Mouse (Mus musculus): ENCODE data around the gene Tnik. TPM values are rescaled to one million over a fixed set of nuclear protein-coding genes. Genes with fewer than 3 reads are reported as not detected.

Gene Tnik
- polyA plus RNA-seq, 1 experiment from 2014 or later, result 37.8 TPM

DNA sequence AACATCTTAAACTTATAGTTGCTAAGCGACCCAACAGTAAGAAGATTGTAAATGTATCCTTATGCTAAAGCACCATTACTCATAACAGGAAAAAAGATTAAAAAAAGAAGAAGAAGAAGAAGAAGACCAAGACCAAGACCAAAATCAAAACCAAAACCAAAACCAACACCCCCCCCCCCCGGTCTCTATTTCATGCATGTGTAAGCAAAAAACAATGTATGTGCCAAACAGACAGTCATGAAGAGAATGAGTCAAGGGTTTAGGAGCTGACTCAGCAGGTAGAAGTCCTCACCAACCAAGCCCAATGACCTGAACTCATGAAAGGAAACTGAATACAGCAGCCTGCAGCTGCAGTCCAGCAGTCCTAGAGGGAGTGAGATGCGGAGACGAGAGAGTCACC, 26.3 kb upstream of the Tnik start:
- Histone ChIP-seq H3K9ac (no peak overlapping the region), H3K4me3 (replicated peaks) (no peak overlapping the region), H3K36me3 (replicated peaks) (no peaks in the 10 kb centered on the region), H3K4me1 (no peaks in the 10 kb centered on the region), H3K27me3 (no peaks in the 10 kb centered on the region), H3K4me2 (no peak overlapping the region), H3K9me3 (no peaks in the 10 kb centered on the region), H3K27ac (no peak overlapping the region)
- 89% methylated on average over 4 of the region's 4 CpGs for WGBS
- no peak for ATAC-seq (ENCODE audit: low FRiP score)

DNA sequence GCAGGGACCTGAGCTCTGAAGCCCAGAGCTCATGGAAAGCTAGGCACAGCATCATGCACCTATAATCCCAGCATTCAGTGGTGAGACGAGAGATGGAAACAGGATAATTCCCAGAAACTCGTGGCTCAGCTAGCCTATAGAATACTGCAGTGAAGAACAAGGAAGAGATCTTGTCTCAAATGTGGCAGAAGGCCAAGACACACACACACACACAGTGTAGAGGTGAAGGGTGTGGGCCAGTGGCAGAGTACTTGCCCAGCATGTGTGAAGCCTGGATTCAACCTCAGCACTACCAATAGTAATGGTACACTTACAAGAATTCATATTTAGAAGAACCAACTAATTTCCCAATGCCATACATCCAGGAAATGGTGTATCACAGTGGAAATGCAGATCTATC, 24.9 kb upstream of the Tnik start:
- no peaks in the 10 kb centered on the region for H3K9me3 ChIP-seq
- H3K27ac ChIP-seq, result no peak overlapping the region
- H3K9ac ChIP-seq, result no peak overlapping the region
- ATAC-seq (ENCODE audit: low FRiP score), result no peak
- 81% methylated on average over 2 of the region's 2 CpGs for WGBS
- no peaks in the 10 kb centered on the region for H3K4me1 ChIP-seq
- no peak overlapping the region for H3K4me2 ChIP-seq
- H3K36me3 ChIP-seq (replicated peaks), result no peaks in the 10 kb centered on the region
- H3K4me3 ChIP-seq (replicated peaks), result no peak overlapping the region
- no peaks in the 10 kb centered on the region for H3K27me3 ChIP-seq

DNA sequence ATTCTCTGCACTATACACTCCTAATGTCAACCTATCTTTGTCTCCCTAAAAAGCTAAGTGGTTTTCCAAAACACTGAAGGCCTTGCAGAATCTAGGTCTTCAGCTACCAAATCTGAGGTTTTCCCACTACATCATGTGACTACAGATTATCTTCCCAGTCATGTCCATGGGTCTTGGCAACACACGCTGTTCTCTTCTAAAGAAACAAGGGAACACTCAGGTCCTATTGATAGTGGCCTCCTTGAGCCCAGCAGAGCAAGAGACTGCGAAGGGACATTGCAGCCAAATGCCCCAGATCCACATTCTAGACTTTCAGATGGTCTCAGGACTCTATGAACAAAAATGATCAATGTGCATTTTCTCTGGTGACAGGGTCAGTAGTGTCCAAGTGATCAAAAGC, 20.5 kb upstream of the Tnik start:
- no peak overlapping the region for H3K4me2 ChIP-seq
- H3K36me3 ChIP-seq (replicated peaks), result no peaks in the 10 kb centered on the region
- H3K9me3 ChIP-seq, result no peaks in the 10 kb centered on the region
- H3K9ac ChIP-seq, result no peak overlapping the region
- H3K4me1 ChIP-seq, result no peaks in the 10 kb centered on the region
- no peak overlapping the region for H3K4me3 ChIP-seq (replicated peaks)
- 82% methylated on average over 2 of the region's 2 CpGs for WGBS
- no peak overlapping the region for H3K27ac ChIP-seq
- no peak for ATAC-seq (ENCODE audit: low FRiP score)
- H3K27me3 ChIP-seq, result no peaks in the 10 kb centered on the region

DNA sequence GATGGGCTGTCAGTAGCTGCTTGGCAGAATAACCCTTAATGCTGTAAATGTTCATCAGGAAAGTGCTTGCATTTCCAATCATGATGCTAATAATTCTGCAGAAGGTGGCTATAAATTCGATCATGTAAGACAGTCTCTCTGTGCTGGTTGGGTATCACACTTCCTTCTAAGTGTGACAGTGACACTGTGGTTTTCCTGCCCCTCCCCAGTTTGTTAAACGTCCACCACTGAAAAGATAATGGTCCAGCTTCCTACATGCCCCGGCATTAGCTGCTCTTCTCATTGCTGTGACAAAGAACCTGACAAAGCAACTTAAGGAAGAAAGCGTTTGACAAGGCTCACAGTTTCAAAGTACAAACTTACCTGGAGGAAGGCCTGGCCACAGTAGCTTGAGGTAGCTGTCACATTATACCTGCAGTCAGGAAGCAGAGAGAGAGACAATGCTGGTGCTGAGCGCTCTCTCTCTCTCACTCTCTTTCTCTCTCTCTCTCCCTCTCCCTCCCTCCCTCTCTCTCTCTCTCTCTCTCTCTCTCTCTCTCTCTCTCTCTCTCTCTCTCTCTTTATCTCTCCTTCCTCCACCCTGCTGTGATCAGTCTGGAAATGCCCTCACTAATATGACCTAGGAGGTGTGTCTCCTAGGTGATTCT, 18.6 kb upstream of the Tnik start:
- H3K27me3 ChIP-seq, result no peaks in the 10 kb centered on the region
- no peaks in the 10 kb centered on the region for H3K4me1 ChIP-seq
- no peak overlapping the region for H3K9ac ChIP-seq
- 93% methylated on average over 5 of the region's 5 CpGs for WGBS
- no peaks in the 10 kb centered on the region for H3K9me3 ChIP-seq
- no peaks in the 10 kb centered on the region for H3K36me3 ChIP-seq (replicated peaks)
- H3K27ac ChIP-seq, result no peak overlapping the region
- no peak for ATAC-seq (ENCODE audit: low FRiP score)
- no peak overlapping the region for H3K4me3 ChIP-seq (replicated peaks)
- H3K4me2 ChIP-seq, result no peak overlapping the region

DNA sequence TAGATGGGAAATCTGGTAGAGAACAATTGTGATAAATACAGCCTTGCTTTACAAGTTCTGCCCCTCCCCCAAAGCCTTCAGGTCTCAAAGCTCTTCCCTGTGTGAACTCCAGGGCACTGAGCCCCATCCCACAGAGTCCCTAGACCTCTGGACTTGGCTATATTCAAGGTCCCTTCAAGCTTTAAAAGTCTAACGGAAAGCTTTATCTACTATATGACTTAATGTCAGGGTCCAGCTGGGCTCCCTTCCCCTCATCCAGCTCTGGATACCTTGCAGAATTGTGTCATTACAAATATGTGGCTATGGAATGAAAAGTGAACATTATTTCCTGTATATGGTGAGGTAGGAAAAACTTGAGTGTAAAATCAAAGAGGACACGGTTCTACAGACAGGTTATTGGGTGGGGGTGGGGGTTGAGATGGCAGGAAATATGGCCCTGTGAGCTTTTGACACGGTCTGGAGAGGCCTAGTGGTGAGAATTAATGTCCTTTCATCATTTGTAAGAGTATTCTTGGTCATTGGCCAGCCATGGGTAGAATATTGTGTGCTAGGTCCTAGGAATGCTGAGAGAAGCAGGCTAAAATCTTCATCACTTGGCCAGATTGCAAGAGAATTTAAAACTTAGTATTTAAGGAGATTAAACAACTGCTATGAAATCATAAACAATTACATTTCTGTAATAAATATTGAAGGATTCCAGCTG, 14.6 kb upstream of the Tnik start:
- Histone ChIP-seq H3K36me3 (replicated peaks) (no peaks in the 10 kb centered on the region), H3K27me3 (no peaks in the 10 kb centered on the region), H3K9me3 (no peaks in the 10 kb centered on the region), H3K4me2 (no peak overlapping the region), H3K9ac (no peak overlapping the region), H3K4me1 (no peaks in the 10 kb centered on the region), H3K4me3 (replicated peaks) (no peak overlapping the region), H3K27ac (no peak overlapping the region)
- 75% methylated on average over 3 of the region's 3 CpGs for WGBS
- ATAC-seq (ENCODE audit: low FRiP score), result no peak

DNA sequence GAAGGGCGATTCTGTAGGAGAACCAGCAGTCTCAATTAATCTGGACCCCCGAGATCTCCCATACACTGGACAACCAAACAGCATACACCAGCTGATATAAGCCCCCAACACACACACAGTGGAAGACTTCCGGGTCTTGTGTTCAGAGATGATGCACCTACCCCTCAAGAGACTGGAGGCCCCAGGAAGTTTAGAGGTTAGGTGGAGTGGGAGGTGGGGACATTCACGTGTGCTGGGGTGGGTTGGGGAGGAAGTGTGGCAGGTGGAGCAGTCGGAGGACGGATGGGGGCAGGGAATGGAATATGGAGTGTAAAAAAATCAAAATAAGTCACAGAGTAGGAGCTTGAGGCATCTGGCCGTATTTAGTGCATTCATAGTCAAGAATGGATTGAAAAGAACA, 7.3 kb upstream of the Tnik start:
- WGBS, result 89% methylated on average over 7 of the region's 7 CpGs
- no peak overlapping the region for H3K4me3 ChIP-seq (replicated peaks)
- H3K9ac ChIP-seq, result no peak overlapping the region
- H3K27me3 ChIP-seq, result peaks cover under 1% of the 10 kb centered on the region; the same call in 1 of the 2 replicates
- H3K9me3 ChIP-seq, result no peaks in the 10 kb centered on the region
- H3K4me2 ChIP-seq, result no peak overlapping the region
- H3K4me1 ChIP-seq, result no peaks in the 10 kb centered on the region
- no peaks in the 10 kb centered on the region for H3K36me3 ChIP-seq (replicated peaks)
- H3K27ac ChIP-seq, result no peak overlapping the region
- no peak for ATAC-seq (ENCODE audit: low FRiP score)

DNA sequence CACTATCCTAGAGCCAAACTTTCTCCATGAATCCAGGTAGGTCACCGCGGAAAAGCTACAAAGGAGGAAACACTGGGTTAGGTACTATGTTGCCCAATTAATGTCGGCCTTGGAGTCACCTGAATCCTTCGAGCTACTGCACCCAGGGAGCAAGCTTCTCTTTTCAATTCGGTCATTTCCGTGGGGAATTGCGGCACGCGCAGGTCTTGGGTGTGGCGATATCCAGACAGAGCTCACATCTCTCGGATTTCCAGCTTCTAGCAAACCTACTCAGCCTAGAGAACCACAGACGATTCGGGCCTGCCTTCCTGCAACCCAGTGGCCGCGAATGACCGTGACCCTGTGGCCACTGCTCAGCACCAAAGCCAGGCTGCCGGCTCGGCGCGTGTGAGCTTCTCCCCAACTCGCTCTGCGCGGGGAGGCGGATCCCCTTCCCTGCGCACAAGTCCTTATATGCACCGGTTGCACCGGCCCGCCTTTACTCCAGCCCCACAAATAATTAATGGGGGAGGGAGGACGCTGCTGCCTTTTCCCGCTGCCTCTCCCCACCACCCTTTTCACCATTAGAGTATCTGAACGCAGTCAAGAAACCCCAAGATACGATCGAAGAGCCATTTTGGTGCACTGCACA, 528 bp upstream of the Tnik start:
- Histone ChIP-seq H3K9ac (peak overlapping the region; percentile 79), H3K9me3 (no peaks in the 10 kb centered on the region), H3K27me3 (peaks cover 9% of the 10 kb centered on the region), H3K27ac (peak overlapping the region; percentile 88), H3K4me1 (peaks cover 37% of the 10 kb centered on the region), H3K4me3 (replicated peaks) (peak overlapping the region; percentile 73), H3K4me2 (peak overlapping the region; percentile 91), H3K36me3 (replicated peaks) (no peaks in the 10 kb centered on the region)
- under 1% methylated on average over 33 of the region's 33 CpGs for WGBS
- peak; percentile 60 for ATAC-seq (ENCODE audit: low FRiP score)

DNA sequence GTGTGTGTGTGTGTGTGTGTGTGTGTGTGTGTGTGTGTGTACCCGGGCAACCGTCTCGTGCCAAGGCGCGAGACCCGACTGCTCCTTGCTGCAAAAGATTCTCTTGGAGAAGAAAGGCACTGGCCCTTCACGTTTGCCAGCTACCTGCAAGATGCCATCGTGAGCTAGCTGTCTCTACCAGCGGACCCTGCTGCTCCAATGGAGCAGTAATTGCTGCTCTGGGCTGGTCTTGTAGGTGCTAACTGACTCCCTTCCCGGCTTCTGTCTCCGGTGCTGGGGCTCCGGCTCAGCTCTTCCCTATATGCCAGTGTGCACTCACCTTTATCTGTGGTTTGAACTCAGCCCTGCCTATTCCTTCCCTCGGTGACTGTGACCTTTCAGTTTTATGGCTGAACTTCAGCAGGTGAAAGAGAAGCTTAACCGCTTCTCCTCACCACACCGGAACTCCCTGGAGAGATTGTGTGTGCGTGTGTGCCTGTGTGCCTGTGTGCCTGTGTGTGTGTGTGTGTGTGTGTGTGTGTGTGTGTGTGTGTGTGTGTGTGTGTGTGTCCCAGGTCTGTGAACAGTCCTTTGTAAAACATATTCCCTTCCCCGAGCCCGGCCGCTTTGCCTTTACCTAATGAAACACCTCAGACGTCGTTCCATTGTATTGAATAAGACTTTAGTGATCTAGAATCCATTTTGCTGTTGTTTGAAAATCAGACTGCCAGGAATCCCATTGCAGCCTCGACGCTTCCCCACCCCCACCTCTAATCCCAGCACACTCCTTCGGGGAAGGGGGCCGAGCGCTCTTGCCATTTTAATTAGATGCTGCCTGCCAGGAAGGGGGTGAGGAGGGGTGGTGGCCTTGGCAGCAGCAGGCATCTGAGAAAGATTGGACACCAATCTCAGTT, 1.2 kb downstream of the Tnik start:
- H3K4me2 ChIP-seq, result peak overlapping the region; percentile 91
- H3K4me1 ChIP-seq, result peaks cover 52% of the 10 kb centered on the region
- peak overlapping the region; percentile 73 for H3K4me3 ChIP-seq (replicated peaks)
- peak overlapping the region; percentile 79 for H3K9ac ChIP-seq
- H3K36me3 ChIP-seq (replicated peaks), result no peaks in the 10 kb centered on the region
- peaks cover 9% of the 10 kb centered on the region for H3K27me3 ChIP-seq
- H3K9me3 ChIP-seq, result no peaks in the 10 kb centered on the region
- under 1% methylated on average over 21 of the region's 26 CpGs for WGBS
- peak; percentile 44; the same call in 1 of the 2 replicates for ATAC-seq (ENCODE audit: low FRiP score)
- H3K27ac ChIP-seq, result peak overlapping the region; percentile 88

DNA sequence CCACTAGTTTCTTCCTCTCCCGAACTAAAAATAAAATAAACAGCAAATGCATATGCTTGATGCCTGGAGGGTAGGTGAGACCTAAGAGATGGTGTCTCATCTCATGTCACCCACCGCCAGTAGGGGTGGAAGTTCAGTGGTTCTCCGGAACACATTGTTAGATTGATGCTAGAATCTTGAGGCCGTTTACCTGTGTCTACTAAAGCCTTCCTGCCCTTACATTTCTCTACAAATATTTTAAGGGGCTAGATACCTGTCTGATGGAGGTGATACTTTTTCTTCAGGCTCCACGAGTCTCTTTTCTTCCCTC, 1.8 kb downstream of the Tnik start:
- WGBS, result 21% methylated on average over 5 of the region's 5 CpGs

DNA sequence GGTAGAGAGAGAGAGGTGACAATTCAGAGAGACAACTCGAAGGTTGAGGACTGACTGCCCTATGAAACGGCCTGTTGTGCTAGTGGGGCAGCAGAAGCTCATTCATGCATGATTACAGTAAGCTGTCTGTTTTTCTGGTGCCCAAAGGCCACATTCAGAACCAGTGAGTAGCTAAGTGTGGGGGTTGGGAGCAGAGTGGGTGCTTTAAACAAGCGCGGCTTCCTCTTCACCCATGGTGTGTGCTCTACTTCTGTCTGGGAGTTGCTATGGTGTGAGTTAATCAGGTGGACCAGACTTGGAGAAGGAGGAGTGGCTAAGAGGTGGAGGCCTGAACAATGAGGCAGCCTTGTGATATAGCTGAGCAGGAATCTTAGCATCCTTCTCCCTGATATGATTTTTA, 2.2 kb downstream of the Tnik start:
- Histone ChIP-seq H3K36me3 (replicated peaks) (no peaks in the 10 kb centered on the region), H3K27me3 (peaks cover 9% of the 10 kb centered on the region), H3K9ac (peak overlapping the region; percentile 79), H3K4me3 (replicated peaks) (peak overlapping the region; percentile 73), H3K4me2 (peak overlapping the region; percentile 91), H3K4me1 (peaks cover 58% of the 10 kb centered on the region), H3K9me3 (no peaks in the 10 kb centered on the region), H3K27ac (peak overlapping the region; percentile 88)
- WGBS, result 31% methylated on average over 4 of the region's 4 CpGs
- ATAC-seq (ENCODE audit: low FRiP score), result no peak

More for the DNA sequence above, 1.8 kb downstream of the Tnik start:
- no peak for ATAC-seq (ENCODE audit: low FRiP score)
- Histone ChIP-seq H3K9me3 (no peaks in the 10 kb centered on the region), H3K4me3 (replicated peaks) (peak overlapping the region; percentile 73), H3K9ac (peak overlapping the region; percentile 79), H3K4me2 (peak overlapping the region; percentile 91), H3K36me3 (replicated peaks) (no peaks in the 10 kb centered on the region), H3K27ac (peak overlapping the region; percentile 88), H3K27me3 (peaks cover 9% of the 10 kb centered on the region), H3K4me1 (peaks cover 54% of the 10 kb centered on the region)

DNA sequence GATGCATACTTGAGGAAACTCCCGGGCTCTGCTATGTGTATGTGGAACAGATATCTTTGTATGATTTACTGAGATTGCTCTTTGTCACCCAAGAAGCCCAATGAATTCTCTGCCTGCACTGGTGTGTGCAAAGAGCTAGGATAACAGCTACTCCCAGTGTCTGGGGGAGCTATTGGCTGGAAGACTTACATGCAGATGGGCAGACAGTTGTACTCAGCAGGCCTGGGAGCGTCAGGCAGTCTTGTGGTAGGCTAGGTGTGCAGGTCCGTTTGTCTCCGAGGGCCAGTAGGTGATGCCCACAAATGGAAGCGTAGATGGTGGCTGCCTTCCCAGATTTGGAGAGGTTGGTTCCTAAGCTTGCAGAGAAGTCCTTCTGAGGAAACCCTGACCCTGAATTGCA, 2.6 kb downstream of the Tnik start:
- H3K4me1 ChIP-seq, result peaks cover 60% of the 10 kb centered on the region
- H3K27me3 ChIP-seq, result peaks cover 9% of the 10 kb centered on the region
- peak overlapping the region; percentile 73 for H3K4me3 ChIP-seq (replicated peaks)
- no peaks in the 10 kb centered on the region for H3K36me3 ChIP-seq (replicated peaks)
- no peaks in the 10 kb centered on the region for H3K9me3 ChIP-seq
- H3K9ac ChIP-seq, result peak overlapping the region; percentile 79; the same call in 1 of the 2 replicates
- WGBS, result 61% methylated on average over 5 of the region's 5 CpGs
- H3K4me2 ChIP-seq, result peak overlapping the region; percentile 91
- no peak for ATAC-seq (ENCODE audit: low FRiP score)
- peak overlapping the region; percentile 88 for H3K27ac ChIP-seq

DNA sequence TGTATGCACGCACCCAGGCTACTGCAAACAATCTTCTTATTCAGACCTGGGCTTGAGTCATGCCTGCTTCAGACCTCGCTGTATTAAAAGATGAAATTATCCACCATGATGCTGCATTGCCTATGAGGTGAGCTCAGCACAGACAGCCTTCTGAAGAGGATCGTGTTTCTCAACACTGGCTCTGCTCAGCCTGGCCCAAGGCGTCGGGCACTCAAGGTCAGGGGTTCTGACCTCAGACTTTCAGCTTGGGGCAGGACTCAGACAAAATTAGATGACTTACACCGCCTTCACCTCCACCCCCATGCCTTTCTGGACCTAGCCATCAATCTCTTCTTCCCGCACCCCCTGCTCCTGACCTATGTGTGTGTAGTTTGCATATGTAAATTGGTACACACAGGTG, 4.2 kb downstream of the Tnik start:
- no peak for ATAC-seq (ENCODE audit: low FRiP score)
- H3K36me3 ChIP-seq (replicated peaks), result no peaks in the 10 kb centered on the region
- no peaks in the 10 kb centered on the region for H3K9me3 ChIP-seq
- H3K4me3 ChIP-seq (replicated peaks), result no peak overlapping the region
- no peak overlapping the region for H3K27ac ChIP-seq
- no peak overlapping the region for H3K4me2 ChIP-seq
- H3K27me3 ChIP-seq, result no peaks in the 10 kb centered on the region; the same call in 1 of the 2 replicates
- H3K4me1 ChIP-seq, result peaks cover 57% of the 10 kb centered on the region
- 65% methylated on average over 7 of the region's 7 CpGs for WGBS
- H3K9ac ChIP-seq, result no peak overlapping the region

Data from forebrain, embryonic 12.5 days (tissue).